Mouse (Mus musculus) megakaryocyte-erythroid progenitor cell, adult 5-6 weeks (primary cell): ENCODE measurements around the gene Ints4. TPM values are rescaled to one million over a fixed set of nuclear protein-coding genes. Genes with fewer than 3 reads are reported as not detected.

Experiments
- ATAC-seq: replicated peaks from 2 replicates; pipeline ENCODE4 v1.8.0; 2016; ENCODE audit warnings: mild to moderate bottlenecking, inconsistent platforms; ENCODE audit not compliant: severe bottlenecking, poor library complexity, low FRiP score, low TSS enrichment
- total RNA-seq, 2 experiments: library from RNA; stranded (forward) in 1 of 2; stranded (reverse) in 1 of 2; fragments of 200-1000, 215-1000 nt in 1 of 2; fragments of >200 nt in 1 of 2; fragmentation: Nextera tagmentation in 1 of 2; gene quantifications; 2 replicates each; pipeline ENCODE4 v1.2.3; 2014 to 2017

Ints4 gene
- total RNA-seq, 2 experiments from 2014 or later = 71.6 to 74.9 TPM

DNA sequence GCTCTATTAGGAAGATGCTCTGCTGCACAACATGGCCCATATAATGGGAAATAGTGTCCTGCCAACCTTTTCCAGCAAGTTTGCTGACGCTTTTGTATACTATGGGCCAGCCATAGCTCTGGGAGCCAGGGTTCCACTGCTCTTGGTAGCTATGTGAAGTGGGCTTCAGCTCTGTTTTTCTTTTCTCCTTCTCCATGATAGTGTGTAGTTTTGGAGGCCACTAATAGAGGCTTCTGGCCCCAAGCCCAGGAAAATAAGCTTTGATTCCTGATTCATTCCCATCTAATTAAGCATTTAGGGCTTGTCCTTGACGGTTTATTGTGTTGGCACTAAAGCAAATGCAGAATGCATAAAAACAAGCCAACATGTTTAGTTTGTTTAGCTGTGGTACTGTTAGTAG, 39.2 kb downstream of the Ints4 start:
- ATAC-seq = no peak

DNA sequence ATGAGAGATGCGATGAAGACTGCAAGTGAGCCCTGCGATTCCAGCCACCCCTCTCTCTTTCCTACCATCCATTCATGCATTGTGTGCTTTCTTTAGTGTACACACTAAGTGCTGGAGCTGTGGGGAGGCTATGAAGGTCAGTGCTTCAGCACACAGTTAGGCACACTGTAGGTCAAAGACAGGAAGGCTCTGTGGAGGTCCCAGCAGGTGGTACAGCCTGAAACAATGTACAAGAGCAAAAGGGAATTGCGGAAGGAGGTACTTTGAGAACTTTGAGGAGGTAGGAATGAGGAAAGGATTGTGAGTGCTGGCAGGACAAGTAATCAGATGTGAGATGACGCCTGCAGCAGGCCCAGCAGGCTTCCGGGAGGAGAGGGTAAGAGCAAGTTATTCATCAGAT, 54.8 kb downstream of the Ints4 start:
- no peak for ATAC-seq

DNA sequence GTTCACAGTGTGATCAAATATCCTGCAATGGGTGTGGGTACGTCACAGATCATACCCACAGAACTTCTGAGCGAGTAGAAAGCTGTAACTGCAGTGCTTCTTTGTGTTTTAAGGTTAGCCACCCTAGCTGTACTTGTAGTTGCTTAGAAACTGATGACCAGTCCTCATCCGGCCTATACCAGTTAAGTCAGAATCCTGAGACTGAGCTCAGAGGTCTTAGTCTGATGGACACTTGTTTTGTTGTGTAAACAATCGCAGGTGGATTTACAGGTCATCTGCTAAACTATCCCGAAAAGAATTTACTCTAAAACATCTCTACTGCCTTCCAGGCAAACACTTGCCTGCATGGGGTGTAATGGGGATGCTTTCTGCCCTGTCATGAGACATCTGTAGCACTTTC, 55.8 kb downstream of the Ints4 start:
- ATAC-seq = no peak

DNA sequence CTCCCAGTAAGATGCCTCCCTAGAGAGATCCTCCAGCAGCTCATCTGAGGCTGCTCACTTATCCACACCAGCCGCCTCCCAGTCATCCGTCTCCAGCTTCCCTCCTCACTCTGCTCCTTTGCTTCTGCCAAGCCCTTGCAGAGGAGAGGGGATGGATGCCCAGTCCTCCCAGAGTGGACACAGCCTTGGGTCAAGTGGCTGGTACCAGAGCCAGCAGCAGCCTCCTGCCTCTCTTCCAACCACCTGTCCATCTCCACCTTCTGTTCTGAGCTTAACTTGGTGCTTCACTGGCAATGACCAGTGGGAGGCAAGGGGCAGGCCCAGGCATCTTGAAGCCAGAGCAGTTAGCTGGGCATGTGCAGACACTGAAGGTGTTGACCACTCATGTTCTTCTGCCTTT, 65.7 kb downstream of the Ints4 start:
- ATAC-seq = no peak

DNA sequence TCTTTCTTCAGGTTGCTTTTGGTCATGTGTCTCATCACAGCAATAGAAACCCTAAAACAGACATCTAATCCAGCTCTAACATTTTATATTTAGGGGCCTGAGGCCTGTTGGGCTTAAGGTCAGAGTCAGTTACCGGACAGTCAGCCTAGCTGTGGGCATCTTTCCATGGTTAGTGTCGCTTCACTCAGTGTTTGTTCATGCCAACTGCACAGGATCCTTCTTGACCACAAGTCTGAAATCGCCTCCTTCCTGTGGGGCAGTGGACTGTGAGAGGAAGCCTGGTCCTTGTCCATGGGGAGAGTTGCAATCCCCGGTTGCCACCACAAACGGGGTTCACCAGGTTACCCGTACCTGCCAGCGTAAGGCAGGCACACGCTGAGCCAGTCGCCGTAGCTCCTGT, 68.5 kb downstream of the Ints4 start:
- no peak for ATAC-seq

DNA sequence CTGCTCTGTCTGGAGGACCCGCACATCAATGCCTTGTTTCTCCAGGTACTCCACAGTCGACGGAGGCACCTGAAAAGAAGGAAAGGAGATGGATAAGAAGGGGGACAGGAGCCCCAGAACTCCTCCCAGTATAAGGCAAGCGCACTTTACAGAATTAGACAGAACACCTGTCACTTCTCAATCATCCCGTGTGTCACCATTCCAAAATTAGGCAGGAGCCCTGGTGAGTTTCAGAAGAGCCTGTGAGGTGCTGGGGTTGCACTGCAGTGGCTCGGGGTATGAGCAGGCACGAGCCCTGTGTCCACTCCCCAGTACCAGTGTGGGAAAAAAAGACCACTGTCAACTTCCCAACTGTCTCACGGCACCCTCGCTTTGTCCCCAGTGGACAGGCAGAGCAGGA, 69.9 kb downstream of the Ints4 start:
- no peak for ATAC-seq

DNA sequence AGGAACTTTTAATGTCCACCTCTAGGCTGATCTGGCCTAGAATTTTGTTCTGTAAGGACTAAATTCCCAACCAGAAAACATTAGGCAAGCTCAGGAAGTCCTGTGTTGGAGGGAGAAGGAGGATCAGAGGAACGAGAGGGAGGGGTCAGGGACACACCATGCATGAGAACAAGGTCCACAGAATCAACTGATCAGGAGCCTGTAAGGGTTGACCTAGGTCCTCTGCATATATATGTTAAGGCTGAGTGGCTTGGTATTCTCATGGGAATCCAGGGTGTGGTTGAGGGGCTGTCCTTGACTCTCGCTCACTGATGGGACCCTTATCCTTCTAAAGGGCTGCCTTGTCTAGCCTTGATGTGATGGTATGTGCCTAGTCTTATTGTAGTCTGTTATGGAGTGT, 82.8 kb downstream of the Ints4 start:
- no peak for ATAC-seq

DNA sequence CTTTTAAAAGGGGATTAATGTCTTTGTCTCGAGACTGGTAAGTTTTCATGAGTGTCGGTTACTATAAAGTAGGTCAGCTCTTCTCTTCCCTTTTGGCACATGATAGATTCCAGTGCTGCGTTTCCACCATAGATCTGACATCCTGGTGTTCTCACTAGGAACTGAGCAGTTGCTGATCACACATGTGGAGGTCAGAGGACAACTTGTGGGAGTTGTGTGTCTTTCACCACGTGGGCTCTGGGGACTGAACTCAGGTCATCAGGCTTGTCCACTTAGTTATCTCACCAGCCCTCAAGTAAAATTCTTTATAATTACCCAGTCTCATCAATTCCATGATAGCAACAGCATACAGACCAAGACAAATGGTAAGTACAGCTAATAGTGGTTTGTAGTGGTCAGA, 88.6 kb downstream of the Ints4 start:
- no peak for ATAC-seq

DNA sequence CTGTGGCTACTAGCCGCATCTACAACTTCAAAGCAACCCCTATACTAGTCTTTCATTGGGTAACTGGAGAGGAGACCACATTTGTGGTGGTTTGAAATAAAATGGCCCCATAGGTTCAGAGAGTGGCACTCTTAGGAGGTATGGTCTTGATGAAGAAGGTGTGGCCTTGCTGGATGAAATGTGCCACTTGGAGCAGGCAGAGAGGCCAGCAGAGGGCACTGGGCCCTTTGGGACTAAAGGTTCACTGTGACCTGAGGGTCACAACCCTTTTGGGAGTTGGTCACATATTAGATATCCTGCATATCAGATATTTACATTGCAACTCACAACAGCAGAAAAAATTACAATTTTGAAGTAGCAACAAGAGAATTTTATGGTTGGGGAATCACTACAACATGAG, 89.6 kb downstream of the Ints4 start:
- peak; percentile 78 for ATAC-seq

DNA sequence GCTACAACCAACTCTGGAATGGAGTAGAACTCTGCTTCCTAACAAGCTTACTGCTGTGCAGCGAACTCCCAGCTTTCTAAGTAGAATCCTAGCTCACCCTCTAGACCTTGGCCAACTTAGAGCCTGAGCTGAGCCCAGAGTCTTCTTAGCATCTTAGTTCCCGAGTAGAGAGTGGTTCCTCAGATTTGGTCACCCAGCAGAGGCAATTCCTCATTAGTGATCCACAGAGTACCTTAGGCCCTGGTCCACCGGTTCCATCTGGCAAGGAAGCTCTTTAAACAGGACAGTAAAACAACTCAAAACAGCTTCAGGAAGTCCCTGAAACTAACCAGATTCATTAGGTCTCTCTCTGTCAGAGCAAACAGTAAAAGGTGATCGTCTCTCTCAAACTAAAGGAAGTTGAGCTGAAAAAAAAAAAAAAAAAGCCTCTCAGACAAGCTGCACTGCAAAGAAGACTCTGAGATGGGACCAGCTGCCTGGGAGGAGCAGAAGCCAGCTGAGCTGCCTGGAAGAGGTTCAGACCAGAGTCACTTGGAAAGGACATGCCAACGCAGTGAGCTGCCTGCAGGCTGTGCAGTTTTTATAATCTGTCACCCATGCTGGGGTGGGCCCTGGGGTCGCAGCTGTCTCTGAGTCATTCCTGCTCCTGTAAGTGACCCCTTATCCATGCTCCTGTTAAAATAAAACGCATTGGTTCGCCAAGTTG, 97.8 kb downstream of the Ints4 start:
- peak; percentile 10; the same call in 1 of the 2 replicates for ATAC-seq

DNA sequence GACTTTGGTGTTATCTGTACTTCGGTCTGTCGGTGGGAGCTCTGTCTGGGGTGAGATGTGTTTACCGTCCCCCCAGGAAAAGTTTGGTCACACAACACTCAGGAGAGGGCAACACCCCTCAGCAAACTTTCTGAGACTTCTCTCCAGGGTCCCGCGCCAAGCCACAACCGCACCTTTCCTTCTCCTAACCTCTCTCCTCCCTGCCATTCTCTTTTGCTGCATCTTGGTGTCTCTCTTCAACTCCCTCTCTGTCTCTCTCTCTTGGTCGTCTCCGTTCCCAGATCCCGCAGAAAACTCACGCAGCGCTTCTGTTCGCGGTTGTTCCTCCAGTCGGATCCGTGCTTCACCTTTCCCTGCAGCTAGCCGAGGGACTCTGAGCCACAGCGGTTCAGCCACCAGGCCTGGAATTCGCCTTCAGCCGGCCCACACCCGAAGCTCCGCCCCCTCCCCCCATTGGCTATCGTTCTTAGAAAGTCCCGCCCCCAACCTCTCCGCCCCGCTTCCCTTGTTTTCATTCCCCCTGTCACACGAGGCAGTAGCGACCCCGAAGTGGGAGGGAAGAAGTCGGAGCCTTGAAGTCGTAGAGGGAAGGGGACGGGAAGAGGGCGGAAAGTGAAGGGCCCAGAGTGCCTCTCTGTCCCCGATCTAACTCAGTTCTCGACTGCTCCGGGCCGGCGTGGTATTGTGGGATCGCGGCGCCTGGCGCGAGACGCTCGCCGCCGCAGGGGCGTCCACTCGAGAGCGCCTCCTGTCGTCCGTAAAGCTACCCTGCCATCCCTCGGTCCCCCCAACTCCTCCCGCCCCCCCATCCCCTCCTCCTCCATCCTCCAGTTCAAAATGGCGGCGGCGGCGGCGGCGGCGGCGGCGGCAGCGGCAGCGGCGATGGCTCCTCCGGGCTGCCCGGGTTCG, 98.6 kb downstream of the Ints4 start, which contains the start of the genes Aamdc and Rsf1:
Aamdc (minus strand) TSS at position 431 of the 909 bp plus-strand sequence.
Rsf1 (plus strand) TSS at position 823 of the 909 bp plus-strand sequence.
- peak; percentile 81 for ATAC-seq

DNA sequence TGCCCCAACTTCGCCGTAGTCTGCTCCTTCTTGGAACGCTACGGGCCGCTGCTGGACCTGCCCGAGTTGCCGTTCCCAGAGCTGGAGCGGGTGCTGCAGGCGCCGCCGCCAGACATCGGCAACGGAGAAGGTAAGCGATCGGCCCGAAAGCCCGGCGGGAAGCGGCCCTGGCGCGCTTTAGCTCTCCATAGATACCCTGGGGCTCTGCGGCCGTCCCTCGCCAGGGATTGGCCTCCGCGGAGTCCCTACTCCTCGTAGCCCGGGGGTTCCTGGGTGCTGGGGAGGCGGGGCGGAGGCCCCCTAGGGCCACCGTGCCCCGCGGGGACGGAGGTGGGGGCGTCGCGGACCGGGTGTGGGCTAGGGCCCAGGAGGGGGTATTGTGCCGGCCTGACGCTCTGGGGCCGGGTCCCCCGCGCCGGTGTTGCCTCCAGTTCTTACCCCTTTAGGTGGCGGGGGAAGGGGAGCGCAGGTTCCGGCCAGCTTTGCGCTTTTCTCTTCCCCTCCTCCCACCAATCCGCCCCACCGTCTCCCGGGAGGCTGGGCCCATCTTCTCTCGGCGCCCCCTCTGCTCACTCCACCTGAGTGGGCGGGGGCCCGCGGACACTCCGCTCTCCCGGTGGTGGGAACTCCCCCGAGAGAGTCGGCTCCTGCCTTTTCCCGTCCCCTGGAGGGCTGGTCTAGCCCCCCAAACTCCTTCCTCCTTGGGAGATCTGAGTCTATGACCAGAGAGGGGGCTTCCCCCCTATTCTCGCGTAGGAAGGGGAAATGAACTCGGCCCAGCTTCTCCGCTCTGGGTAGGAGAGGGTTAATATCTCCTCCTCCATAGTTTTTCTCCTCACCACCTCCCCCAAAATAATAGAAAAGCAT, 99.5 kb downstream of the Ints4 start:
- peak; percentile 12 for ATAC-seq

DNA sequence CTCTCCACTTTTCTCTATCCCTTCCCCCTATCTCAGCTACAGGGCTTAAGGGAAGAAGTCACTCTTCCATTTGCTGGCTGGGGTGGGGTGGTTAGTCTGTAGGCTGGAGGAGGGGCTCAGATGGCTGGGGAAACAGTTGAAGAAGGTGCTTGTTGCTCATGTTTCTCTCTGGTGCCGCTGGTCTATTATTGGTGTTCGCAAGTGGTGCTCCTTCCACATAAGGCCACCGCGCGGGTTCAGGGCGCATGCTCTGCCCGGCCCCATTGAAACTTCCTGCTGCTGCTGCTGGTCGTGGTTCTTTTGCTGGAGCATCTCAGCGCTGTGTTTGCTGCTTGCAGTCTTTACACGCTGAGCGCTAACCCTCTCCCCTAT, 100.1 kb downstream of the Ints4 start:
- ATAC-seq = peak; percentile 79

DNA sequence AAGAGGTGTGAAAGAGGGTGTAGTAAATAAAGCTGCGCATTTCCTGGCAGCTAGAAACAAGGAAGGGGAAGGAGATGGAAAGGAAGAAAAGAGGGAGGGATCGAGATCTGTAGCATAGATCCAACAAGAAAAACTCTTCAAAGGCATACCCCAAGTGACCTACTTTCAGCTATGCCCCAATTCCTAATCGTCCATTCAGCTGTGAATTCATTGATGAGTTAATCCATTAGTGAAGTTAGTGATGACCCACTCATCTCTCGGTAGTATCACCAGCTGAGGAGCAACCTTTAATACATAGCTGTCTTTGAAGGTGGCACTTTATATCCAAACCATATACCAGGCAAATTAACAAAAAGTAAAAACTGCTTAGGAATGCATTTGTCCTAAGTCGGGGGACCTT, 107.8 kb downstream of the Ints4 start:
- ATAC-seq = no peak

DNA sequence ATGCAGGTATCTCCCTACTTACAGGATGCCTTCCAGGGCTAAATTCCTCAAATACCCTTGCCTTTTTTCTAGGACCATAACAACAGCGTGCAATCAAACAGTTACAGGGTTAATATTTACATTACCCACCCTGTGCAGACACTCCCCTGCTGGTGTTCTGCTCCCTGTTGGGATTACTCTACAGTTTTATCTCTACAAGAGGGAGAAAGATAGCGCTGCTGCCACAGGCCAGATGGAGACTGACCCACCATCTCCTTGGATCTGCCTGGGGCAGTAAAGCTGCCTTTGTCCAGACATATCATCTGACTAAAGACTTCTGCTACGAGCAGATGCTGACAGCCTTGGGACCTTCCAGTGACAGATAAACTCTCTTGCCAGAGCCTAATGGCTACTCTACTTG, 109.7 kb downstream of the Ints4 start:
- ATAC-seq = peak; percentile 80

Other genes with a start within 250 kb of the Ints4 start
- 0.44 and 2.9 TPM in 2 replicates for gene Usp35, start 148.9 kb upstream of the Ints4 start, total RNA-seq (2014; fragmentation: Nextera tagmentation)
- not detected in 2 replicates for gene Usp35, start 148.9 kb upstream of the Ints4 start, total RNA-seq (2017)
- 0.69 and 1.6 TPM in 2 replicates for gene Kctd21, start 148.6 kb upstream of the Ints4 start, total RNA-seq (2014; fragmentation: Nextera tagmentation)
- 0.76 and 1.7 TPM in 2 replicates for gene Kctd21, start 148.6 kb upstream of the Ints4 start, total RNA-seq (2017)
- 67.6 and 71.5 TPM in 2 replicates for gene Alg8, start 109.3 kb upstream of the Ints4 start, total RNA-seq (2014; fragmentation: Nextera tagmentation)
- gene Alg8, start 109.3 kb upstream of the Ints4 start, total RNA-seq (2017) = 35.9 and 46.3 TPM in 2 replicates
- 188 and 266 TPM in 2 replicates for gene Ndufc2, start 81.0 kb upstream of the Ints4 start, total RNA-seq (2014; fragmentation: Nextera tagmentation)
- gene Ndufc2, start 81.0 kb upstream of the Ints4 start, total RNA-seq (2017) = 369 and 388 TPM in 2 replicates
- not detected in 2 replicates for gene Thrsp, start 63.2 kb upstream of the Ints4 start, total RNA-seq (2014; fragmentation: Nextera tagmentation)
- gene Thrsp, start 63.2 kb upstream of the Ints4 start, total RNA-seq (2017) = not detected in 2 replicates
- 8.5 and 10.1 TPM in 2 replicates for gene Kctd14, start 29.6 kb upstream of the Ints4 start, total RNA-seq (2014; fragmentation: Nextera tagmentation)
- gene Kctd14, start 29.6 kb upstream of the Ints4 start, total RNA-seq (2017) = 2.8 and 4.4 TPM in 2 replicates
- 10.9 and 15.9 TPM in 2 replicates for gene Aamdc, start 98.5 kb downstream of the Ints4 start, total RNA-seq (2014; fragmentation: Nextera tagmentation)
- gene Aamdc, start 98.5 kb downstream of the Ints4 start, total RNA-seq (2017) = 36.3 and 43.2 TPM in 2 replicates
- 21.4 and 24.5 TPM in 2 replicates for gene Rsf1, start 98.9 kb downstream of the Ints4 start, total RNA-seq (2014; fragmentation: Nextera tagmentation)
- gene Rsf1, start 98.9 kb downstream of the Ints4 start, total RNA-seq (2017) = 25.9 and 50.3 TPM in 2 replicates
- gene Clns1a, start 215.7 kb downstream of the Ints4 start, total RNA-seq (2014; fragmentation: Nextera tagmentation) = 118 and 121 TPM in 2 replicates
- 181 and 238 TPM in 2 replicates for gene Clns1a, start 215.7 kb downstream of the Ints4 start, total RNA-seq (2017)